Mouse (Mus musculus): ENCODE results near the gene Prkn. TPM values are rescaled to one million over a fixed set of nuclear protein-coding genes. Genes with fewer than 3 reads are reported as not detected.

Prkn gene
- 4.0 TPM for polyA plus RNA-seq (2014; fragmentation: Illumina TruSeq; extraction: RNeasy Lipid Tissue Mini Kit (QIAGEN cat#74804); ENCODE audit: low read depth, low replicate concordance)

GRCm38 (mm10) chr17:10840148-10840707 is at the start of gene Prkn, which contains the start of gene Pacrg:
Gene Prkn, plus strand, starts transcription at chr17:10840384.
Gene Pacrg, minus strand, starts transcription at chr17:10840311.

Other genes with a start within 250 kb of the Prkn start
- 2.0 TPM for gene Pacrg, start 73 bp upstream of the Prkn start, polyA plus RNA-seq (2014; fragmentation: Illumina TruSeq; extraction: RNeasy Lipid Tissue Mini Kit (QIAGEN cat#74804); ENCODE audit: low read depth, low replicate concordance)

Measured in kidney, adult 10 weeks (tissue).